Mouse (Mus musculus) ZHBTc4 (cell line): ENCODE results near the gene Gm16506.
"Not testable (repeated sequence)": the region's sequence is repeated elsewhere in the genome, so short reads cannot be mapped to it uniquely, and the experiment has no call there.

Source experiments
- DNase-seq: peaks from one replicate; pipeline ENCODE4 v3.0.0-alpha.2; 2011; ENCODE audit warnings: low read depth, low spot score

Gene Gm16506

GRCm38 (mm10) chr14:43727385-43727784 is at the start of gene Gm16506:
Gene Gm16506 (minus strand): TSS chr14:43727485.
- DNase-seq, result not testable (repeated sequence)

- DNase-seq, result not testable (repeated sequence)
Measured at GRCm38 (mm10) chr14:43747566-43747965, 20.3 kb upstream of the Gm16506 start, which contains the start of gene Gm6526. Gene Gm6526 (plus strand): TSS chr14:43747866.

GRCm38 (mm10) chr14:43697621-43698020 is 29.7 kb downstream of the Gm16506 start, which contains the start of gene Gm7324:
Gene Gm7324 (plus strand): TSS chr14:43697828.
- not testable (repeated sequence) for DNase-seq

- not testable (repeated sequence) for DNase-seq
Measured at GRCm38 (mm10) chr14:43677099-43677498, 50.2 kb downstream of the Gm16506 start, which contains the start of gene Gm8165. Gene Gm8165 (minus strand): TSS chr14:43677199.
